Mouse (Mus musculus) liver, embryonic 12.5 days (tissue): ENCODE results near the gene St6galnac3. TPM values are rescaled to one million over a fixed set of nuclear protein-coding genes. Genes with fewer than 3 reads are reported as not detected.

Source experiments
- ATAC-seq: fragments of 200-750 bp; cut with Nextera tagmentation; 2 replicates; pipeline ENCODE4 v1.8.0; 2017; ENCODE audit warnings: moderate number of reproducible peaks, mild to moderate bottlenecking, moderate library complexity
- H3K27ac ChIP-seq: fragments of 300-500 bp; sonication (generic); 2 replicates; pipeline ENCODE4 v1.5.1; 2016; ENCODE audit warnings: mild to moderate bottlenecking
- H3K27me3 ChIP-seq: fragments of 300-500 bp; sonication (generic); replicated peaks from 2 replicates; pipeline ENCODE4 v1.6.1; 2016; ENCODE audit warnings: mild to moderate bottlenecking, moderate library complexity
- H3K36me3 ChIP-seq: fragments of 300-500 bp; sonication (generic); 2 replicates; pipeline ENCODE4 v1.6.1; 2016; ENCODE audit warnings: mild to moderate bottlenecking, moderate library complexity
- H3K4me1 ChIP-seq: fragments of 300-500 bp; sonication (generic); 2 replicates; pipeline ENCODE4 v1.6.1; 2016
- H3K4me2 ChIP-seq: fragments of 300-500 bp; sonication (generic); 2 replicates; pipeline ENCODE4 v1.6.1; 2016; ENCODE audit warnings: mild to moderate bottlenecking, moderate library complexity
- H3K4me3 ChIP-seq: fragments of 300-500 bp; sonication (generic); 2 replicates; pipeline ENCODE4 v1.5.1; 2016; ENCODE audit warnings: mild to moderate bottlenecking, moderate library complexity
- H3K9ac ChIP-seq: fragments of 300-500 bp; sonication (generic); 2 replicates; pipeline ENCODE4 v1.6.1; 2016; ENCODE audit warnings: mild to moderate bottlenecking, moderate library complexity
- H3K9me3 ChIP-seq: fragments of 300-500 bp; sonication (generic); replicated peaks from 2 replicates; pipeline ENCODE4 v1.6.1; 2016; ENCODE audit warnings: mild to moderate bottlenecking, moderate library complexity
- WGBS: fragments of 180-500 bp; shearing (Covaris S2); methylation state at CpG from one replicate; pipeline ENCODE4 v1.1.7; 2016; ENCODE audit not compliant: insufficient replicate concordance; 5-methylcytosine and 5-hydroxymethylcytosine counted together
- polyA plus RNA-seq: library from polyadenylated mRNA; unstranded; fragments of >200 nt; fragmentation: Nextera tagmentation; extraction: Ambion mirVana; gene quantifications from 2 replicates; pipeline ENCODE4 v1.2.1, GENCODE M21; 2016

St6galnac3 gene
- polyA plus RNA-seq, 1 experiment from 2014 or later = 13.6 TPM

DNA sequence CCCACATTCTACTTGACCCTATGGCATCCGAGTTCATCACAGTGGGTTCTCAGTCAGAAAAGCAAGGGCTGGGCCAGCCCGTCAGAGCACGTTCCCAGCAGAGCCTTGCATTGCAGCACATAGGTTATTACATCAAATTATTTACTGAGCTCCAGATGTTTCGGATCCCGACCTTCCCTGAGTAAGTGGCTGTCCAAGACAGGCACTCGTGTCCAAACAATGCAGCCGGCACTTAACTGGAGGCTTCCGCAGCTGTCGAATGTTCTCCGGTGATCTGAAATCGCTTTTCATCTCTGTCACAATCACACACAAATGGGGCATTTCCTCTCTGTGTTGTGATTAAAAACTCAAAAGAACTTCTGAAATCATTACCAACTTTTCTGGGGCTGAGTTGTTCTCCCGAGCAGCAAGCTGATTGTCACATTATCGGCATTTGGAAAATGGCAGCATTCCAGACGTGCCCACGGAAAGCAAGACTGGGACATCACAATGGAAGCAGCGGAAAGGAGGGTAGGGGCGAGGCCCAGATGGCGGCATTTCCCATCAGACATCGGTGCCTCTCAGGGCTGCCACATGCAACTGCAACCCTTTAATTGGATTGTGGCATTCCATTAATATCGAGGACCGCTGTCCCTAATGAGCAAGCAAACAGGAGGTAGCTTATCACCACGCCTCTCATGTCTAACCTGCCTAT is 428.5 kb downstream of the St6galnac3 start:
- 79% methylated on average over 22 of the region's 22 CpGs for WGBS
- no peaks in the 10 kb centered on the region for H3K36me3 ChIP-seq
- H3K4me3 ChIP-seq = no peak overlapping the region
- no peaks in the 10 kb centered on the region for H3K4me1 ChIP-seq
- H3K9ac ChIP-seq = no peak overlapping the region
- no peak overlapping the region for H3K27ac ChIP-seq
- H3K27me3 ChIP-seq = no peaks in the 10 kb centered on the region
- ATAC-seq = no peak
- H3K4me2 ChIP-seq = no peak overlapping the region
- no peaks in the 10 kb centered on the region for H3K9me3 ChIP-seq

DNA sequence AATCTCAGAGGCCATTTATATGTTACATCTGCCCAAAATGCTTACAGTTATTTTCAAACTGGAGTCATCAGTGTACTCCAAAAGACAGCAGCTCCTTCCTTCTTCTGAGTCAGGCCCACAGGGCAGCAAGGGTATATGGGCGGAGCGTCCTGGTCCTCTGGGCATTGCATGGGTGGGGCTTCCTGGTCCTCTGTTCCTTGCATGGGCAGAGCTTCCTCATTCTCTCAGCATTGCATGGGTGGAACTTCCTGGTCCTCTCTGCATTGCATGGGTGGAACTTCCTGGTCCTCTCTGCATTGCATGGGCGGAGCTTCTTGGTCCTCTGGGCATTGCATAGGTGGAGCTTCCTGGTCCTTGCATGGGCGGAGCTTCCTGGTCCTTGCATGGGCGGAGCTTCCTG is 432.1 kb downstream of the St6galnac3 start:
- ATAC-seq = no peak
- Histone ChIP-seq H3K36me3 (no peaks in the 10 kb centered on the region), H3K4me3 (no peak overlapping the region), H3K4me1 (no peaks in the 10 kb centered on the region), H3K9ac (no peak overlapping the region), H3K27me3 (no peaks in the 10 kb centered on the region), H3K9me3 (no peaks in the 10 kb centered on the region), H3K27ac (no peak overlapping the region), H3K4me2 (no peak overlapping the region)
- WGBS = 78% methylated on average over 5 of the region's 5 CpGs

DNA sequence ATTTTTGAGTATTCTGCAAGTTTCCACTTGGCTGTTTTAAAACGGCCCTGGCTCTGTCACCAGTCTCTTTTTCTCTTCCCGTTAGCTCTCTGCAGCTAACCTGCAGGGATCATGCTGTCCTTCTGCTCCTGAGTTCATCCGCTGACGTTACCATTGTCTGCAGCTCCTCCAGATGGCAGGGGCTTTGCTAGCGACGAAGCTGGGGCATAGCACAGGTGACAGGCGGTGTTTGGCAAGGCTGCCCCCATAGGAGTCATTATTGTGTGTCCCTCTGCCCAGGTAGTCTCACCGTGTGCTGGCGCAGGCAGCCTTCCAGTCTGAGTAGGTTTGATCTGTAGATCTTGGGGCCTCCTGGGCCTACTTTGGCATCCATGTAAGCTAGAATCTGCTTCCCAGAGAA is 432.6 kb downstream of the St6galnac3 start:
- 74% methylated on average over 9 of the region's 9 CpGs for WGBS
- H3K27ac ChIP-seq = no peak overlapping the region
- H3K27me3 ChIP-seq = no peaks in the 10 kb centered on the region
- H3K4me1 ChIP-seq = no peaks in the 10 kb centered on the region
- no peak for ATAC-seq
- no peak overlapping the region for H3K4me3 ChIP-seq
- no peak overlapping the region for H3K9ac ChIP-seq
- H3K36me3 ChIP-seq = no peaks in the 10 kb centered on the region
- H3K9me3 ChIP-seq = no peaks in the 10 kb centered on the region
- no peak overlapping the region for H3K4me2 ChIP-seq

DNA sequence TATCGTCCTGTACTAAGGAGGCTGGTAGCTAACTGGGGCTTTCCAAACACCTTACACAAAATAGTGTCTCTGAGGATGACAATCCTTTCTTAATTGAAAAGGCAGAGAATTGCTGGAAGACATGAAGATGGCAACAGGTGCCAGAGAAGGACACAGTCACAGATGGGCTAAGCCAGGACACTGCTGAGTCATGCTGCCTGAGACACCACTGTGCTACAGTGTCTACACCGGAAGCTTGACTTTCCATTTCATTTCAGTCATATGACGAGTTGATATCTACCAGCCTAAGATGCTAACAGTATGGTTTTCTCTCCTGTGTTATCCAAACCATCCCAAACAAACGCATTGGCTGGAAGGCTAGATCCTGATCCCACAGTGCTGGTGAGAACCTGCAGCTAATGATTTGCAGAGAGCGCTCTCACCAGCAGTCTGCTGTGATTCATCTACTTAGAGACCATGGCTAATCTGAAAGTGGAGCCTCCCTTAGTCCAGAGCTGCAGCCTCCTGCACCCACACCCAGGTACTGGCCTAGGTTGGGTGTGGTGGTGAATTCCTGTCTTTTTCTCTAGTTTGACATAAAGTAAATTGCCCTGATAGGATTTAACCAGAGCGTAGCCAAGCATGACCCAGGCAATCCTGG is 433.4 kb downstream of the St6galnac3 start:
- ATAC-seq = no peak

DNA sequence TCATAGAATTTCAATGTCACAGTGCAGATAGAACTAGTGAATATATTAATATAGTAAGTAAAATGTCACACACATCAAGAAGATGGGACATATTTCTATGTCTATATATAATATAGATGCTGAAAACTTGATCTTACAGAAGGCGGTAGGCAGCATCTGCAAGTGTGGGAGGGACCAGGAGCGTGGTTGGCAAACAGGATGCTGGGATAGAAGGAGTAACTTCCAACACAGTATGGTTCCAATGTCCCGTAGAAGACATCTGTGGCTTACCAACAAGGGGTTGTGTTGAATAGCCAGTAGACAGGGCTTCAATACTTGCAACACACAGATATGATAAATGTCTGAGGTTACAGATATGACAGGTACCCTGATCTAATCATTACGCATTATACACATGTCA is 435.0 kb downstream of the St6galnac3 start:
- no peak overlapping the region for H3K4me2 ChIP-seq
- no peaks in the 10 kb centered on the region for H3K9me3 ChIP-seq

More for the DNA sequence above, 433.4 kb downstream of the St6galnac3 start:
- Histone ChIP-seq H3K4me2 (no peak overlapping the region), H3K27me3 (no peaks in the 10 kb centered on the region), H3K4me1 (no peaks in the 10 kb centered on the region), H3K36me3 (no peaks in the 10 kb centered on the region), H3K9me3 (no peaks in the 10 kb centered on the region), H3K9ac (no peak overlapping the region), H3K27ac (no peak overlapping the region), H3K4me3 (no peak overlapping the region)
- WGBS = 82% methylated on average over 6 of the region's 6 CpGs

DNA sequence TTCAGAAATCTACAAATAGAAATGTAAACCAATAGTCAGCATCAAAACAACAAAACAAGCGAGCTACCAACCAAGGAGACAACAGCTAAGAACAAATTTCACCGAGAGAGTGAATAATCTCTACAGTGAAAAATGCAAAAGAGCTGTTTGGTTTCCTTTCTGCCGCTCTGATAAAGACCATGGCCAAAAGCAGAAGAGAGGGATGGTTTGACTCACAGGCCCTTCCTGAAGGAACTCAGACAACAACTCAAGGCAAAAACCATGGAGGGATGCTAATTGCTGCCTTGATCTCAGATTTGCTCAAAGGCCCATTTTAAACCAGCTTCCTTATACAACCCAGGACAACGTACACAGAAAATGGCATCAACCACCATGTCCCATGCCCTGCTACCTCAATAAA is 437.4 kb downstream of the St6galnac3 start:
- Histone ChIP-seq H3K27me3 (no peaks in the 10 kb centered on the region), H3K4me1 (no peaks in the 10 kb centered on the region), H3K36me3 (no peaks in the 10 kb centered on the region), H3K4me2 (no peak overlapping the region), H3K9ac (no peak overlapping the region), H3K27ac (no peak overlapping the region), H3K9me3 (no peaks in the 10 kb centered on the region), H3K4me3 (no peak overlapping the region)
- 72% methylated on average over 4 of the region's 4 CpGs for WGBS
- no peak for ATAC-seq

More for the DNA sequence above, 435.0 kb downstream of the St6galnac3 start:
- Histone ChIP-seq H3K27ac (no peak overlapping the region), H3K4me1 (no peaks in the 10 kb centered on the region), H3K4me3 (no peak overlapping the region), H3K36me3 (no peaks in the 10 kb centered on the region), H3K27me3 (no peaks in the 10 kb centered on the region), H3K9ac (no peak overlapping the region)
- no peak for ATAC-seq
- WGBS = 90% methylated on average over 4 of the region's 4 CpGs

DNA sequence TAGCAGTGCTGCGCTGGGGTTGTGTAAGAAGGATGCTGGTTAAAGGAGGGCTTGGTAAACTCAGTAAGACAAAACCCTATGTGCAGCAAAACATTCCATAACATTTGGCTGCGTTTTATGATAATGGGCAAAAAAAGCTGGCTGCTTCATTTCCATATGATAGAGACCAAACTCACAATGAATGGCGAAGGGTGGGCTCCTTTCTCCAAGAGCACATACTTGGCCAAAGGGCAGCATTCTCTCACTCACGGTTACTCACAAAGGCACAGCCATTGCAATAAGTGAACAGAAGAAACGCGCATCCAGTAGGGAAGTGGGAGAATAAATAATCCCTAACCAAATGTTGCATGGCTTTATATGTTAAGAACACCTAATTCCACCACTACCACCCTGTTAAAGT is 437.9 kb downstream of the St6galnac3 start:
- H3K9me3 ChIP-seq = no peaks in the 10 kb centered on the region
- no peak overlapping the region for H3K9ac ChIP-seq
- no peak overlapping the region for H3K4me2 ChIP-seq
- WGBS = 84% methylated on average over 6 of the region's 6 CpGs
- H3K4me3 ChIP-seq = no peak overlapping the region
- H3K36me3 ChIP-seq = no peaks in the 10 kb centered on the region
- ATAC-seq = no peak
- no peaks in the 10 kb centered on the region for H3K27me3 ChIP-seq
- no peaks in the 10 kb centered on the region for H3K4me1 ChIP-seq
- H3K27ac ChIP-seq = no peak overlapping the region

DNA sequence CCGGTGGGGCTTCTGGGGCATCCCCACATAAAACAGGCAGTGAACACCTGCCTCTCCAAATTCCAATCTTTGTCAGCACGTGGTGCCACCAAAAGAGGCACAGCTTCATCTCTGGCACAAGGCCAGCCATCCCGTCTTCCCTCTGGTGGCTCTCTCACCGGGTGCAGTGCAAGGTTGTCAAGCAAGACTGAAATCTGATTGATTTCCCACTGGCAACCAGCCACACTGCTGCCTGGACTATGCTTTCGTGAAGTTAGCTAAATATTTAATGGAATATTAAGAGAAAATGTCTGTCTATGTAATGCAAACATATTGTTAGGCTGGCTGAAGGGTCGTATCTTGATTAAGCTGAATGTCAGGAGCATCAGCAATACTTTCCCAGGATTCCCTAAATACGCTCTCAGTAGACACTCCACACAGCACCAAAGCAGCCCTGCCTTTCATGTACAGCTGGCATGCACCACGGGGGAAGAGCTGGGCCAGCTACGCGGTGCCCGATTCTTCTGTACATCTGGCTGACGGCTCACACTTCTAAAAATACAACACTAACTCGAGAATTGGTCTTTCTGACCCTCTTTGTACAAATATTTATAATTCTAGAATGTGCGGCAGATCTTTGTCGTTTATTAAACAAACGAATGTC is 442.7 kb downstream of the St6galnac3 start:
- Histone ChIP-seq H3K9ac (no peak overlapping the region), H3K27me3 (no peaks in the 10 kb centered on the region), H3K27ac (no peak overlapping the region), H3K4me2 (no peak overlapping the region), H3K4me3 (no peak overlapping the region), H3K9me3 (no peaks in the 10 kb centered on the region), H3K36me3 (no peaks in the 10 kb centered on the region), H3K4me1 (peaks cover 11% of the 10 kb centered on the region)
- WGBS = 76% methylated on average over 16 of the region's 16 CpGs
- ATAC-seq = no peak

DNA sequence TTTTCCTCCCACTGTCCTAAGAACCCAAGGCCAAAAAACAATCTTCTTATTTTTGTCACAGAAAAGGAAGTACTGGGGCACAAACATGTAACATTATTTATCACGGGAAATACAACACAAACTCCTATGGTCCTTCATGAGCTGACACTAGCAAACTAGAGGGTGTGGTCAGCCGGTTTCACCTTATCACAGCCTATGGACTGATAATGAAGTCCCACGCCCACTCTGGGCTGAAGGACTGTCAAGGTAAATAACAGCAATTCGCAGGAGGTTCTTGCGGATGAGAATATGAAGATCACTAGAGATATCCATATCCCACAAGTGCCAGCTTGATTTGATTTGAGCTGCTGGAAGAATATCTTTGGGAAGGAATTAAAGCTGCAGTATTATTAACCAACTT is 446.7 kb downstream of the St6galnac3 start:
- Histone ChIP-seq H3K27me3 (no peaks in the 10 kb centered on the region), H3K36me3 (no peaks in the 10 kb centered on the region), H3K9me3 (no peaks in the 10 kb centered on the region), H3K9ac (no peak overlapping the region), H3K4me2 (no peak overlapping the region), H3K27ac (no peak overlapping the region), H3K4me1 (peaks cover 22% of the 10 kb centered on the region), H3K4me3 (no peak overlapping the region)
- 28% methylated on average over 5 of the region's 5 CpGs for WGBS
- no peak for ATAC-seq

DNA sequence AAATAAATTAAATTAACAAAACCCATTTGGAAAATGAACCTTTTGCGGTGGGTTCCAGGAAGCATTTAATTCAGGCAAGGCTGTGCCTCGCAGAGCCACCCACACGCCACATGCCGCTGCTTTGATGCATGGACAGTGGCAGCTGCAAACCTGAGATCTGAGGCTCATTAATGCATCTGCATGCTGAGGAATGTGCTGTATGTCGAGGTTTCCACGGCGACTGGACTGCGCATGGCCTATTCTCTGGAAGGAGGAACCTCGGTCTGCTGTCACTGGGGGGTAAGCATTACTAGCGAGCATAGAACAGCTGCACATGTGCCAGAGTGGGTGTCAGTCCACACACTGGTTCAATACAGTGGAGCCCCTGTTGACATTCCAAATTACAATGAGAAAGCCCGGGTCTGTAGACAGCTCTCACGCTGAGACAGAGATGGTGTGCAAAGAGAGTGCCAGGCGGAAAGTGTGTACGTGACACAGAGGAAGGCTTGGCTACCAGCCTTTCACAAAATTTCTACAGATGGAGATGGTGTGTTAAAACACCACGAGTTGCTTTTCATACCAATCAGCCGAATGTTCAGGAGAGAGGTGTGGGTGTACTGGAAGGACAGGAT is 447.5 kb downstream of the St6galnac3 start:
- Histone ChIP-seq H3K27ac (no peak overlapping the region), H3K4me2 (no peak overlapping the region), H3K4me3 (no peak overlapping the region), H3K27me3 (no peaks in the 10 kb centered on the region), H3K36me3 (no peaks in the 10 kb centered on the region), H3K9me3 (no peaks in the 10 kb centered on the region), H3K9ac (no peak overlapping the region), H3K4me1 (peaks cover 22% of the 10 kb centered on the region)
- no peak for ATAC-seq
- WGBS = 73% methylated on average over 16 of the region's 16 CpGs

DNA sequence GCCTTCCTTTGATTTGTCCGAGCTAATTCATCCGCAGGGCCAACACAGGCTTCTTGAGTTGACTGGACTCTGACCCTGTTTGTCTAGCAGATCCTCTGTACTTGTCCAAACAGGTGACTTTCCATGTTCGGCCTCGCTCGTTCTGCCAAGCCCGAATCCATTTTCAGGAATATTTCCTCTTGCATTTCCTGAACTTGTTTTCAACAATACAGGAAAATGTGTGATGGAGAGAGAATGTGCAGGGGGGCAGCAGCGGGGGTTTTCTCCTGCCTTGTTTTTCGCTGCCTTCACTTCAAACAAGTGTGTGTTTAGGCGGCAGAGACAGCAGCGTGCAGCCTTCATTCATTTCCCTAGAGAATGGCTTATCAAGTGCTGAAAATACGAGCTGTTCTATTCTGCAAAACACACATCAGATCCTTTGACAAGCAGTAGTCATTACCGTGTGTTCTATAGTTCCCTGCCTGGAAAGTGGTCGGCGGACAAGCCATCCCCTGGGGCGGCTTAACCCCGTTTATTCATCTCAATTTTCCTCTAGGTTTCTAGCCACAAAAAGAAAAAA is 448.1 kb downstream of the St6galnac3 start:
- Histone ChIP-seq H3K4me2 (no peak overlapping the region), H3K9me3 (no peaks in the 10 kb centered on the region)

More for the DNA sequence above, 448.1 kb downstream of the St6galnac3 start:
- no peak for ATAC-seq
- H3K4me3 ChIP-seq = no peak overlapping the region
- H3K27ac ChIP-seq = no peak overlapping the region
- H3K27me3 ChIP-seq = no peaks in the 10 kb centered on the region
- peaks cover 22% of the 10 kb centered on the region for H3K4me1 ChIP-seq
- H3K36me3 ChIP-seq = no peaks in the 10 kb centered on the region
- 73% methylated on average over 16 of the region's 16 CpGs for WGBS
- no peak overlapping the region for H3K9ac ChIP-seq
